Mouse (Mus musculus): ENCODE measurements around the gene Rab34.

Rab34 gene

DNA sequence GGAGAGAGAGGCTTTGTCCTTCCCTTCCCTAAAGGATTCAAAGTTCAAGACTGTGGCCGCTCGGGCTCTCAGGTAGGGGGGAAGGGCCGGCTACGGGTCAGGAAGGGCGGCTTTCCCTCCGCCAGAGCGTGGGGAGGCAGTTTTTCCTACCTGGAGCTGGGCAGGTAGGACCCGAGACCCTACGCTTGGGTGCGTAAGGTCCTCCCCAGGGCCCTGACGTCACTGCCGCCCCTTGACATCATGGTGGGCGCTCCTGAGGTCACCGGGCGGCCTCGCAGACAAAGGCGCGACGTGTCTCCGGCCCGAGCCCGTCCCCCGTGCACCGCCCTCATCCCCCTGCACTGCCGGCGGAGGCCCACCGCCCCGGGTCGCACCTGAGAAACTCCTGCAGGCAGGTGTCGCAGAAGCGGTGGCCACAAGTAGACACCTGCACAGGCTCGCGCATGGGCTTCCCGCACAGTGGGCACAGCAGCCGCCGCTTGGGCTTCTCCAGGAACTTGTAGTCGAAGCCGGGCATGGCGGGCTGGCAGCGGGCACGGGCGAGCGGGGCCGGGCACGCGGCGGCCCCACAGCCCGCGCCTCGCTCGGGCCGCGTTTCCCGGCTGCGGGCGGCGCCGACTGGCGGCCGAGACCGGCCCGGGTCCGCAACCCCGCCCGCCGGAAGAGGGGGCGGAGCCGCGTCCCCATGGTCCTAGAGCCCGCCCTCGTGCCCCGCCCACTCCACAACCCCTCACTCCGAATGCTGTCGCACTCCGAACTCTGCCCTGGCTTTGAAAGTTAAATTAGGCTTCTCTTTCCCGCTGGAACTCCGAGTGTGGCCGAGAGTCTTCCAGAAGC lies 23.1 kb upstream of the Rab34 start, which contains the start of gene Traf4:
TSS of gene Traf4 (minus strand) at position 666 of the 837 bp plus-strand sequence.
- peak; percentile 86 to 88 for DNase-seq (ENCODE audit: low spot score in 2 of 2)

GRCm38 (mm10) chr11:78165761-78166109 lies 22.5 kb upstream of the Rab34 start:
- peak; percentile 72 to 78 for DNase-seq (ENCODE audit: low spot score in 2 of 2)

- no peak for DNase-seq (ENCODE audit: low spot score in 2 of 2)
Measured at GRCm38 (mm10) chr11:78166161-78166560, 22.1 kb upstream of the Rab34 start.

DNA sequence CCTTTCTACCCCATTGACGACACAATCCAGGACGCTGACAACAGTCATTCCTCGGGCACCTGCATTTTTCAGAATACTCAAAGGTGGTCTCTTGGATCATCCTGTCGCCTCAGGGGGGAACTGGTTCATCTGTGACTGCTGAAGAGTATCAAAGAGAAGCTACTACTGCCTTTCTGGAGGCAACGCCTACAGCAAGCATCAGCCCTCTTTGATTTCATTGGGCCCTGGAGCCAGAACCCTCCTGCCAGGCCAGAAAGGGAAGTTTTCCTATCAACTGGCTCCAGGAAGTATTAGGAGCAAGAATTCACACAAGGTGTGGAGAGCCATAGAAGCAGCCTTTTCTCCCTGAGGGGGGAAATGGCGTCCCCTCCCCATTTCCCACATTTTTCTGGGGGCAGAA lies 21.6 kb upstream of the Rab34 start:
- DNase-seq (ENCODE audit: low spot score in 2 of 2) = no peak

GRCm38 (mm10) chr11:78167257-78167959 lies 20.8 kb upstream of the Rab34 start:
- no peak for DNase-seq (ENCODE audit: low spot score in 2 of 2)

- no peak for DNase-seq (ENCODE audit: low spot score in 2 of 2)
Measured at GRCm38 (mm10) chr11:78168541-78169468, 19.4 kb upstream of the Rab34 start.

GRCm38 (mm10) chr11:78170306-78170705 lies 17.9 kb upstream of the Rab34 start:
- no peak for DNase-seq (ENCODE audit: low spot score in 2 of 2)

DNA sequence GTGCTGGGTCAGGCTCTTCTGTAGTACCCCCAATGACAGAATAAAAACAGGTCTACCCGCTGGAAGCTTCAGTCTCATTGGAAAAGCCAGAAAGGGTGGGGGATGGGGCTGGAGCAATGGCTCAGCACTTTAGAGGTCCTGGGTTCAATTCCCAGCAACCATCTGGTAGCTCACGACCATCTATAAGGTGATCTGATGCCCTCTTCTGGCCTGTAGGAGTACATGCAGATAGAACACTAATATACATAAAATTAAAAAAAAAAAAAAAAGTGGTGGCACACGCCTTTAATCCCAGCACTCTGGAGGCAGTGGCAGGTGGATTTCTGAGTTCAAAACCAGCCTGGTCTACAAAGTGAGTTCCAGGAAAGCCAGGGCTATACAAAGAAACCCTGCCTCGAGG lies 16.9 kb upstream of the Rab34 start:
- no peak for DNase-seq (ENCODE audit: low spot score in 2 of 2)

GRCm38 (mm10) chr11:78172034-78172747 lies 16.0 kb upstream of the Rab34 start:
- peak in 1 of 2 experiments; percentile 38 for DNase-seq (ENCODE audit: low spot score in 2 of 2)

DNA sequence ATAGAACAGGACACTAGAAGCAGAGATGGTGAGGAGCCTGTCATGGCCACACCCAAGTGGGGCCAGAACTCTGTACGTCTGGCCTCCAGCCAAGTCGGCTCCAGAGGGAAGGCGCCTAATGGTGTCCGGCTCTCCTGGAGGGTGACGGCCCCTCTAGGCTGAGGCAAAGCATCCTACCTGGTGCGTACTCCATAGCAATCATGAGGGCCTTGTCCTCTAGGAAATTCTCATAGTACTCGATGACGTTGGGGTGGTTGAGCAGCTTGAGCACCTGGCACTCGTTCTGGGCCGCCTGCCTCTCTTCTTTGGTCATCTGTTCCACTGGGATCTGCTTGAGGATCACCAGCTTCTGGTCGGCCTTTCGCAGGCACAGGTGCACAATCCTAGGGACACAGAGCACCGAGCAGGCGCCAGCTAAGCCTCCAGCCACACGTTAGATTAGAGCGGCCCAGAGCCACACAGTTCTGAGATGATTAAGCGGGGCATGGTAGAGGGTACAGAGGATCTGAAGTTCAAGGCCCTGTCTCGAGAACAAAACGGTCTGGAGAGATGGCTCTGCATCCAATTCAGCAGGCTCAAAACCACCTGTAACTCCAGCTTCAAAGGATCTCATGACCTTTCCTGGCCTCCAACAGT lies 15.4 kb upstream of the Rab34 start:
- DNase-seq (ENCODE audit: low spot score in 2 of 2) = no peak

GRCm38 (mm10) chr11:78174506-78174905 lies 13.7 kb upstream of the Rab34 start:
- DNase-seq (ENCODE audit: low spot score in 2 of 2) = no peak

DNA sequence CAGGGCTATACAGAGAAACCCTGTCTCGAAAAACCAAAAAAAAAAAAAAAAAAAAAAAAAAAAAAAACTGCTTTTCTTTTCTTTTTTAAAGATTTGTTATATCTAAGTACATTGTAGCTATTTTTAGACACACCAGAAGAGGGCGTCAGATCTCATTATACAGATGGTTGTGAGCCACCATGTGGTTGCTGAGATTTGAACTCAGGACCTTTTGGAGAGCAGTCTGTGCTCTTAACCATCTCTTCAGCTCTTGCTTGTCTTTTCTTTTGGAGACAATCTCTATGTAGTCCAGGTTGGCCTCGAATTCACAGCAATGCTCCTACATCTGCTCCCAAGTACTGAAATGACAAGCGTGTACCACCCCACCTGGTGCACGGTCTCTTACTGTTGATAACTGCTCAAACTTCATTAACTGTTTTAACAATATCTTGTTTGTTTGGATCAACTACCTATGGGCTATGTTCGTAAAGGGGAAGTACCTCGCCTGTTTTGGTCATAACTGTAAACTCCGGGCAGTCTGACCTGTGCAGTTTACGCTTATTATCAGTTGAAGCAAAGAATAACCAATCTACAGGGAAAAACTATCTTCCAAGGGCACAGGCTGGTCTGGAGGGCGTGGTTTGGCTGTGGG lies 12.3 kb upstream of the Rab34 start:
- no peak for DNase-seq (ENCODE audit: low spot score in 2 of 2)

- DNase-seq (ENCODE audit: low spot score in 2 of 2) = peak; percentile 87 to 89
Measured at GRCm38 (mm10) chr11:78176402-78176862, 11.8 kb upstream of the Rab34 start, which contains the start of the genes Nek8 and Tlcd1. Nek8 (minus strand) TSS chr11:78176675. Tlcd1 (plus strand) TSS chr11:78176711.

DNA sequence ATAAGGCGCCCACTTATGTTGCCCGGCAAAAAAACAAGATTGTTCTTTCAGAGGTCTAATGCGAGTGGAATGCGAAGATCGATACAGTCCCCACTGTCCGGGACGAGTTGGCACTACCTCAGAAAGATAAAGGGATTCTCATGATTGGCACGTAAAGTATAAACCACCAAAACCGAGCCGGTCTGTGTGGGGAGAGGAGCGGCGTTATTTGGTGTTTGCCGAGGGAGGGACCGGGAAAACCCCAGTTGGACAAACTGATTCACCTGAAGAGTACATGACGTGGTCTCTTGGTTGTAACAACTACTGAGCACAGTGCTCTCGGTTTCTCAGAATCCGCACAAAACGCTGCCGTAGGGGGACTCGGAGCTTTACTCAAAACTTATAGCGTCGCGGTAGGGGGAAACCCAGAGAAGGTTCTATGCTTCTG lies 11.3 kb upstream of the Rab34 start:
- peak in 1 of 2 experiments; percentile 33 for DNase-seq (ENCODE audit: low spot score in 2 of 2)

GRCm38 (mm10) chr11:78177437-78177836 lies 10.8 kb upstream of the Rab34 start:
- no peak for DNase-seq (ENCODE audit: low spot score in 2 of 2)

- peak; percentile 94 to 95 for DNase-seq (ENCODE audit: low spot score in 2 of 2)
Measured at GRCm38 (mm10) chr11:78177903-78178858, 10.0 kb upstream of the Rab34 start.

GRCm38 (mm10) chr11:78178859-78179437 lies 9.3 kb upstream of the Rab34 start:
- peak; percentile 86 to 90 for DNase-seq (ENCODE audit: low spot score in 2 of 2)

DNA sequence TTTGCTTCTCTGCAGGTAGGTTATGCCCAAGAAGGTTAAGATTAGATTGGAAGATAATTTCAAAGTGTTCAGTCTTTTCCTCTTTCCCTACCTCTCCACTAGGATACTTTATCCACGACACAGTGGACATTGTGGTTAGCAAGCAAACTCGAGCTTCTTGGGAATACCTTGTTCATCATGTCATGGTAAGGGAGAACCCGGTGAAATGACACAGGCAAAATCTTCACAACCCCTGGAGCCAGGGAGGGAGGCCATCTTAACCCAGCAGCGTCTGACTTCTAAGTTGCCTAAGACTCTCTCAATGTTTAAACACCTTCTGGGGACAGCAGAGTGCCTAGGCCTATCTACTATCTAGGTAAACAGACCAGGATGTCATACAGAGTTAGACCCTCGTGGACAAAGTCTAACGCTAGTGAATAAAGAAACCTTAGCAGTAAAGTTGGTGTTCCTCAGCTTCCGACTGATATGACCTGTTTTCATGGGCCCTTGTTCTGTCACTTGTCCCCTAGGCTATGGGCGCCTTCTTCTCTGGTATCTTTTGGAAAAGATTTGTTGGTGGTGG lies 8.7 kb upstream of the Rab34 start:
- no peak for DNase-seq (ENCODE audit: low spot score in 2 of 2)
